Mouse (Mus musculus): Measurements from ENCODE around the gene Ski. TPM values are rescaled to one million over a fixed set of nuclear protein-coding genes. Genes with fewer than 3 reads are reported as not detected.

Gene Ski
- polyA plus RNA-seq, 1 experiment from 2014 or later = 15.5 TPM

GRCm38 (mm10) chr4:155170614-155171212 is 51.7 kb downstream of the Ski start:
- peaks cover 58% of the 10 kb centered on the region for H3K4me1 ChIP-seq (replicated peaks; ENCODE audit: insufficient read depth, low read length)
- H3K9me3 ChIP-seq (replicated peaks; ENCODE audit: low read length) = no peaks in the 10 kb centered on the region
- no peaks in the 10 kb centered on the region for H3K36me3 ChIP-seq (ENCODE audit: insufficient read depth, low read length)
- no peak for DNase-seq (ENCODE audit: low spot score)
- H3K27me3 ChIP-seq (ENCODE audit: insufficient read depth, low read length) = no peaks in the 10 kb centered on the region
- TF ChIP-seq CTCF (IDR thresholded peaks at IDR 0.05; ENCODE audit: low read depth) = no peak
- H3K4me3 ChIP-seq (replicated peaks; ENCODE audit: low read depth, low read length) = no peak overlapping the region
- 66% methylated on average over 8 of the region's 8 CpGs for WGBS
- no peak overlapping the region for H3K9ac ChIP-seq (ENCODE audit: low read depth, low read length)
- ATAC-seq (replicated peaks; ENCODE audit: low FRiP score, low read depth) = no peak
- H3K4me2 ChIP-seq (ENCODE audit: low read length) = no peak overlapping the region
- H3K27ac ChIP-seq = peak overlapping the region; percentile 97; the same call in 1 of the 2 replicates

DNA sequence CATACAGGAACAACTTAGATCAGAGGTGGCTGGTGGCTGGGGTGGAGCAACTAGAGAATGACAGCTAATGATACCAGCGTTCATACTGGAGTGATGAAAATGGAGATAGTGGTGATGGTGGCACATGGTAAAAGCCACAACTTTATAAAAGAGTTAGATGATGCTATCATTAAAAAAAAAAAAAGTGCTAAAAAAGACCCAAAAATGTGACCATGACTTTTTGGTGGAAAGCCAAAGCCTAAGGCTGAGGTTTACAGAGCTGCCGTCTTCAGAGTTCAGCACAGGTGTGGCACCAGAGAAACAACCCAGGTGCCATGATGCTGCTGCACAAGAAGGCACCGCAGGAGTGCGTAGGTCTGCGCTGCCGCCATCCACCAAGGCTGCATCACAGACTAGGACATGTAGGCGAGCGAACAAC is 53.5 kb downstream of the Ski start:
- Histone ChIP-seq H3K4me2 (ENCODE audit: low read length) (no peak overlapping the region), H3K9me3 (replicated peaks; ENCODE audit: low read length) (no peaks in the 10 kb centered on the region), H3K4me3 (replicated peaks; ENCODE audit: low read depth, low read length) (no peak overlapping the region), H3K36me3 (ENCODE audit: insufficient read depth, low read length) (no peaks in the 10 kb centered on the region), H3K27me3 (ENCODE audit: insufficient read depth, low read length) (no peaks in the 10 kb centered on the region), H3K9ac (ENCODE audit: low read depth, low read length) (no peak overlapping the region), H3K4me1 (replicated peaks; ENCODE audit: insufficient read depth, low read length) (peaks cover 43% of the 10 kb centered on the region), H3K27ac (no peak overlapping the region)
- ATAC-seq (replicated peaks; ENCODE audit: low FRiP score, low read depth) = no peak
- no peak for TF ChIP-seq CTCF (IDR thresholded peaks at IDR 0.05; ENCODE audit: low read depth)
- DNase-seq (ENCODE audit: low spot score) = no peak
- 92% methylated on average over 8 of the region's 8 CpGs for WGBS

- H3K4me3 ChIP-seq (replicated peaks; ENCODE audit: low read depth, low read length) = no peak overlapping the region
- H3K36me3 ChIP-seq (ENCODE audit: insufficient read depth, low read length) = no peaks in the 10 kb centered on the region
- no peak overlapping the region for H3K4me2 ChIP-seq (ENCODE audit: low read length)
- no peak overlapping the region for H3K9ac ChIP-seq (ENCODE audit: low read depth, low read length)
- DNase-seq (ENCODE audit: low spot score) (no peak), ATAC-seq (replicated peaks; ENCODE audit: low FRiP score, low read depth) (no peak)
- no peaks in the 10 kb centered on the region for H3K9me3 ChIP-seq (replicated peaks; ENCODE audit: low read length)
- H3K27me3 ChIP-seq (ENCODE audit: insufficient read depth, low read length) = no peaks in the 10 kb centered on the region
- TF ChIP-seq CTCF (IDR thresholded peaks at IDR 0.05; ENCODE audit: low read depth) = no peak
- H3K4me1 ChIP-seq (replicated peaks; ENCODE audit: insufficient read depth, low read length) = peaks cover 37% of the 10 kb centered on the region
- no peak overlapping the region for H3K27ac ChIP-seq
Measured at GRCm38 (mm10) chr4:155165861-155166260, 56.5 kb downstream of the Ski start.

- H3K9ac ChIP-seq (ENCODE audit: low read depth, low read length) = no peak overlapping the region
- TF ChIP-seq CTCF (IDR thresholded peaks at IDR 0.05; ENCODE audit: low read depth) = no peak
- ATAC-seq (replicated peaks; ENCODE audit: low FRiP score, low read depth) (no peak), DNase-seq (ENCODE audit: low spot score) (peak; percentile 58)
- no peak overlapping the region for H3K4me3 ChIP-seq (replicated peaks; ENCODE audit: low read depth, low read length)
- no peaks in the 10 kb centered on the region for H3K27me3 ChIP-seq (ENCODE audit: insufficient read depth, low read length)
- peak overlapping the region; percentile 64; the same call in 1 of the 2 replicates for H3K27ac ChIP-seq
- no peaks in the 10 kb centered on the region for H3K9me3 ChIP-seq (replicated peaks; ENCODE audit: low read length)
- no peak overlapping the region for H3K4me2 ChIP-seq (ENCODE audit: low read length)
- H3K4me1 ChIP-seq (replicated peaks; ENCODE audit: insufficient read depth, low read length) = peaks cover 33% of the 10 kb centered on the region
- 75% methylated on average over 6 of the region's 6 CpGs for WGBS
- peaks cover 1% of the 10 kb centered on the region for H3K36me3 ChIP-seq (ENCODE audit: insufficient read depth, low read length)
Measured at GRCm38 (mm10) chr4:155164550-155164949, 57.8 kb downstream of the Ski start.

DNA sequence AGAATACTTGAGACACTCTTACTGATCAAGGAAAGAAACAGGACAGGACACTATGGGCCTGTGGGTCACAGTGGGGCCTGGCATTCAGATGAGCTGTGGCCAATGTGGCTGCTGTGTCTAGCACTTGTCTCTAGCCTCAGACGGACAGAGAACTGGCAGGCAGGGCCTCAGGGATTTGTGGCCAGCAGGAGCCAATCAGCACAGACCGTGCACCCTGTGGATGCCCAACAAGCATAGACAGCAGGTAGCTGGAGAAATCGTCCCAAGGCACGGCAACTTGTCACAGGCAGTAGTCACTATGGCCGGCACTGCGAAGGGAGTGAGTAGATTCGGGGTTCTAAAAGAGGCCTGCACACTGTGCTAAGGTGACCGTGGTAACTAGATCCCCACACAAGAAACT is 58.7 kb downstream of the Ski start:
- WGBS = 32% methylated on average over 8 of the region's 8 CpGs

DNA sequence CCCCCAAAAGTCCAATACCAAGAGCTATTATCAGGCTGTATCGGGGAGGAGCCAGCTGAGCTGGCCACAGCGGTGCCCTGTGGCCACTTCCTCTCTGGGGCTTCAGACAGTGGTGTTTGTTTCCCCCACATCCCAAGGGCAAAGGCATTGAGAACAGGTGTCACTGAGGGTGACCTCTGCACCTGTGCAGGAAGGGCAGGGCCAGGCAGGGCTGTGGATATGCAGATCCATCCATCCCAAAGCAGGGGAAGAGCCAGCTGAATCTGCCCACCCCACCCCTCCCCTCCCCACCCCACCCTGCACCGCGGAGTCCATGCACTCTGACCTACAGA is 59.1 kb downstream of the Ski start:
- peak; percentile 38; the same call in 1 of the 2 replicates for ATAC-seq (replicated peaks; ENCODE audit: low FRiP score, low read depth)
- Histone ChIP-seq H3K27ac (peak overlapping the region; percentile 64; the same call in 1 of the 2 replicates), H3K27me3 (ENCODE audit: insufficient read depth, low read length) (no peaks in the 10 kb centered on the region), H3K4me1 (replicated peaks; ENCODE audit: insufficient read depth, low read length) (peaks cover 33% of the 10 kb centered on the region), H3K36me3 (ENCODE audit: insufficient read depth, low read length) (peaks cover 14% of the 10 kb centered on the region), H3K4me3 (replicated peaks; ENCODE audit: low read depth, low read length) (no peak overlapping the region), H3K9ac (ENCODE audit: low read depth, low read length) (0 out of 2 replicates have a peak overlapping the region, but pooled peaks have one; percentile 14), H3K4me2 (ENCODE audit: low read length) (no peak overlapping the region), H3K9me3 (replicated peaks; ENCODE audit: low read length) (no peaks in the 10 kb centered on the region)
- 39% methylated on average over 4 of the region's 4 CpGs for WGBS
- no peak for TF ChIP-seq CTCF (IDR thresholded peaks at IDR 0.05; ENCODE audit: low read depth)
- no peak for DNase-seq (ENCODE audit: low spot score)

More for the DNA sequence above, 58.7 kb downstream of the Ski start:
- 0 out of 2 replicates have a peak, but pooled peaks have one; percentile 12 for ATAC-seq (replicated peaks; ENCODE audit: low FRiP score, low read depth)
- no peak for DNase-seq (ENCODE audit: low spot score)
- H3K9ac ChIP-seq (ENCODE audit: low read depth, low read length) = no peak overlapping the region
- H3K4me3 ChIP-seq (replicated peaks; ENCODE audit: low read depth, low read length) = no peak overlapping the region
- H3K27me3 ChIP-seq (ENCODE audit: insufficient read depth, low read length) = no peaks in the 10 kb centered on the region
- H3K36me3 ChIP-seq (ENCODE audit: insufficient read depth, low read length) = peaks cover 10% of the 10 kb centered on the region
- H3K4me2 ChIP-seq (ENCODE audit: low read length) = no peak overlapping the region
- peaks cover 33% of the 10 kb centered on the region for H3K4me1 ChIP-seq (replicated peaks; ENCODE audit: insufficient read depth, low read length)
- peak overlapping the region; percentile 64; the same call in 1 of the 2 replicates for H3K27ac ChIP-seq
- no peaks in the 10 kb centered on the region for H3K9me3 ChIP-seq (replicated peaks; ENCODE audit: low read length)
- no peak for TF ChIP-seq CTCF (IDR thresholded peaks at IDR 0.05; ENCODE audit: low read depth)
